Mouse (Mus musculus): ENCODE results near the gene Ptprd. TPM values are rescaled to one million over a fixed set of nuclear protein-coding genes. Genes with fewer than 3 reads are reported as not detected.

The Ptprd gene
- polyA plus RNA-seq, 1 experiment from 2014 or later: 76.0 TPM

DNA sequence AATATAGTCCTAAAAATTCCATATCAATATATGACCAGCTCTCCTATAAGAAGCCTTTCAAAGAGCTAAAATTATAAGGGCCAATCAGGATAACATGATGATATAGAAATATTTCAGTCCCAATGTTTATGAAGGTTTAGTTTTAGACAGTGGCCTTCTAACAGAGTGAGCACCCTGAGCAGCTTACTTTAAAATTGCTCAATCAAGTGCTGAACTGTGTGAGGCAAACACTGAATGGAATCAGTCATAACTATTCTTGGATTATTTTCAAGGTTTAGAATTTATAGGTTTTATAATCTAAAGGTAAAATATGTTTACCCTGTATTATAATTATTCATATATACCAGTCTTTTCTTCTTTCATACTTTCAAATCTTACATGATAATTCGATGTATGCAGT, 134.7 kb downstream of the Ptprd start:
- H3K36me3 ChIP-seq (ENCODE audit: control insufficient read depth, insufficient read depth, low read length): no peaks in the 10 kb centered on the region
- H3K4me1 ChIP-seq (ENCODE audit: control insufficient read depth, insufficient read depth, low read length): no peaks in the 10 kb centered on the region
- WGBS: 77% methylated on average over 1 of the region's 1 CpGs
- H3K9me3 ChIP-seq (ENCODE audit: control insufficient read depth, low read length): no peaks in the 10 kb centered on the region
- H3K27me3 ChIP-seq (ENCODE audit: control insufficient read depth, insufficient read depth, low read length): no peaks in the 10 kb centered on the region
- no peak overlapping the region for H3K4me2 ChIP-seq (ENCODE audit: low read length)
- no peak overlapping the region for H3K27ac ChIP-seq (replicated peaks; ENCODE audit: low read depth, low read length)
- DNase-seq (no peak), ATAC-seq (ENCODE audit: low FRiP score, low TSS enrichment) (no peak)
- H3K4me3 ChIP-seq (replicated peaks; ENCODE audit: low read depth, low read length): no peak overlapping the region
- no peak overlapping the region for H3K9ac ChIP-seq (replicated peaks; ENCODE audit: low read length)

DNA sequence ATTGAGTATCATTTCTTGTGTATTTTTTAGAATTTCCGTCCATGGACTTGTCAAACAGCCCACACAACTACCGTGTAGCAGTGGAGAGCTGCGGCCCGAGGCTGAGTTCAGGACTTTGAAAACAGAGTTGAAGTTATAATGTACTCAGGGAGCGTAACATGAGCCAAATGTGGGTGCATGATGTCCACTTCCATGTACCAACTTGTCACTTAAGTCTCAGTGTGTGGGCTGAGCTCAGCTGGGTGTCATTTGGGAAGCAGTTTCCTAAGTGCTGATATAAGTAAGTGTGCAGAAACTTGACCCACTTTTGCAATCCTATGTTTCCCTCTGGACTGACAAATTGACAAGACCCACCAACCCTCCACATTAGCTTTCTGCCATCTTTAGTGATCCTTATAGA, 173.4 kb downstream of the Ptprd start:
- Histone ChIP-seq H3K9me3 (ENCODE audit: control insufficient read depth, low read length) (no peaks in the 10 kb centered on the region), H3K27ac (replicated peaks; ENCODE audit: low read depth, low read length) (no peak overlapping the region), H3K36me3 (ENCODE audit: control insufficient read depth, insufficient read depth, low read length) (no peaks in the 10 kb centered on the region), H3K4me3 (replicated peaks; ENCODE audit: low read depth, low read length) (no peak overlapping the region), H3K4me1 (ENCODE audit: control insufficient read depth, insufficient read depth, low read length) (no peaks in the 10 kb centered on the region), H3K9ac (replicated peaks; ENCODE audit: low read length) (no peak overlapping the region), H3K27me3 (ENCODE audit: control insufficient read depth, insufficient read depth, low read length) (no peaks in the 10 kb centered on the region), H3K4me2 (ENCODE audit: low read length) (no peak overlapping the region)
- DNase-seq: no peak
- WGBS: 86% methylated on average over 5 of the region's 5 CpGs
- no peak for ATAC-seq (ENCODE audit: low FRiP score, low TSS enrichment)

DNA sequence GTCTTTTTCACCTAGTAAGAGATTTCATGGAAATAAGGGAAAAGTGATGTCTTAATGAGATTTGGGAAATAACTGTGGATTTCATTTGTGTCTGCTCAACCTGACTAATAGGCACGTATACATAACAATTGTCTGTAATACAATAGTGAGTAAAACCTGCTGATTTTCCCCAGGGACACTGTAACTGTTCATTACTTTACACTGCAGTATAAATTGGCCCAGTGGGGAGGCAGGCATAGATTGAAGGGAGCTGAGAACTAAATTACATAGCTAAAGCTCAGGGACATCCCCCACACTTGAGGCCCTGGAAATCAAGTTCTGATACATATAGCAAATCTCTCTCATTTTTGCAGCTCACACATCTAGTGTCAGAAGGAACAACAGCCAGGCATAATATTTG, 209.7 kb downstream of the Ptprd start:
- H3K27me3 ChIP-seq (ENCODE audit: control insufficient read depth, insufficient read depth, low read length): no peaks in the 10 kb centered on the region
- 17% methylated on average over 1 of the region's 1 CpGs for WGBS
- H3K4me1 ChIP-seq (ENCODE audit: control insufficient read depth, insufficient read depth, low read length): 0 out of 2 replicates have a peak, but pooled peaks cover 3% of the 10 kb centered on the region
- no peaks in the 10 kb centered on the region for H3K9me3 ChIP-seq (ENCODE audit: control insufficient read depth, low read length)
- H3K4me2 ChIP-seq (ENCODE audit: low read length): no peak overlapping the region
- H3K36me3 ChIP-seq (ENCODE audit: control insufficient read depth, insufficient read depth, low read length): no peaks in the 10 kb centered on the region
- H3K27ac ChIP-seq (replicated peaks; ENCODE audit: low read depth, low read length): no peak overlapping the region
- DNase-seq: peak; percentile 39
- ATAC-seq (ENCODE audit: low FRiP score, low TSS enrichment): no peak
- no peak overlapping the region for H3K4me3 ChIP-seq (replicated peaks; ENCODE audit: low read depth, low read length)
- H3K9ac ChIP-seq (replicated peaks; ENCODE audit: low read length): no peak overlapping the region

DNA sequence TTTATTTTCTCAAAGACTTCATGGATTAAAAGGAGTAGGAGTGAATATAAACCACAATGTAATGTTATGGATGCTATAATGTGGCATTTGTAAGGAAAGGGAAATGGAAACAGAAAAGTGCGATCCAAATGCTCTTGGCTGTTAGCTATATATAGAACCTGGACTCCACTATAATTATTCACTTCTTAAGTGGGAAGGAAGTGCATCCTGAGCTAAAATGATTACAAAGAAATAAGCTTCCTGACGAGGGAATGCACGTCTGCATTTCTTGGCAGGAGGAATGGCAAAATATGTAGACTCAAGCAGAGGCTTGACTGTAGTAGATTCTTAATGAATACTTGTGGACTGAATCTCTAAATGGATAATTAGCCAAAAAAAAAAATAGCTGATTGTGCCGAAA, 219.1 kb downstream of the Ptprd start:
- H3K27ac ChIP-seq (replicated peaks; ENCODE audit: low read depth, low read length): no peak overlapping the region
- no peaks in the 10 kb centered on the region for H3K27me3 ChIP-seq (ENCODE audit: control insufficient read depth, insufficient read depth, low read length)
- H3K36me3 ChIP-seq (ENCODE audit: control insufficient read depth, insufficient read depth, low read length): no peaks in the 10 kb centered on the region
- DNase-seq (no peak), ATAC-seq (ENCODE audit: low FRiP score, low TSS enrichment) (no peak)
- H3K4me1 ChIP-seq (ENCODE audit: control insufficient read depth, insufficient read depth, low read length): no peaks in the 10 kb centered on the region
- no peak overlapping the region for H3K4me2 ChIP-seq (ENCODE audit: low read length)
- 88% methylated on average over 4 of the region's 4 CpGs for WGBS
- H3K9ac ChIP-seq (replicated peaks; ENCODE audit: low read length): no peak overlapping the region
- H3K9me3 ChIP-seq (ENCODE audit: control insufficient read depth, low read length): no peaks in the 10 kb centered on the region
- H3K4me3 ChIP-seq (replicated peaks; ENCODE audit: low read depth, low read length): no peak overlapping the region

DNA sequence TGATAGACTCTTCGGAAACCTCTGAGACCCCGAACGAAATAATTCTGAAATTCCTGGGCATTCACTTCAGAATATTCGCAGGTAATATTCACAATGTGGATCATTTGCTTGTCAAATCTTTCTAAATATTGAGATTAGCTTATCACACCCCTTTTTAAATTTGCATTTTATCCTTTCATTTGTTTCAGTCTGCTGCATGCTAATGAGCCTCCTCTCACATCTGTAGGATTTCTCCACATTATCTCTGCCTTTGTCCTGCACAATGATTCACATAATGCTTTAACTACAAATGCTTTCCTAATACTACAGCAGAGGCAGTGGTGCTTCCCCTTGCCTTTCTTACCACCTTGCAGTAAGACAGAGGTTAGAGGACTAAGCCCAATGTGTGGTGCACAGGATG, 229.7 kb downstream of the Ptprd start:
- H3K9me3 ChIP-seq (ENCODE audit: control insufficient read depth, low read length): no peaks in the 10 kb centered on the region
- H3K4me3 ChIP-seq (replicated peaks; ENCODE audit: low read depth, low read length): no peak overlapping the region
- H3K27me3 ChIP-seq (ENCODE audit: control insufficient read depth, insufficient read depth, low read length): no peaks in the 10 kb centered on the region
- 84% methylated on average over 4 of the region's 4 CpGs for WGBS
- DNase-seq (peak; percentile 19), ATAC-seq (ENCODE audit: low FRiP score, low TSS enrichment) (no peak; the same call in 1 of the 2 replicates)
- H3K36me3 ChIP-seq (ENCODE audit: control insufficient read depth, insufficient read depth, low read length): no peaks in the 10 kb centered on the region
- H3K27ac ChIP-seq (replicated peaks; ENCODE audit: low read depth, low read length): no peak overlapping the region
- H3K4me1 ChIP-seq (ENCODE audit: control insufficient read depth, insufficient read depth, low read length): no peaks in the 10 kb centered on the region
- no peak overlapping the region for H3K9ac ChIP-seq (replicated peaks; ENCODE audit: low read length)
- H3K4me2 ChIP-seq (ENCODE audit: low read length): no peak overlapping the region

DNA sequence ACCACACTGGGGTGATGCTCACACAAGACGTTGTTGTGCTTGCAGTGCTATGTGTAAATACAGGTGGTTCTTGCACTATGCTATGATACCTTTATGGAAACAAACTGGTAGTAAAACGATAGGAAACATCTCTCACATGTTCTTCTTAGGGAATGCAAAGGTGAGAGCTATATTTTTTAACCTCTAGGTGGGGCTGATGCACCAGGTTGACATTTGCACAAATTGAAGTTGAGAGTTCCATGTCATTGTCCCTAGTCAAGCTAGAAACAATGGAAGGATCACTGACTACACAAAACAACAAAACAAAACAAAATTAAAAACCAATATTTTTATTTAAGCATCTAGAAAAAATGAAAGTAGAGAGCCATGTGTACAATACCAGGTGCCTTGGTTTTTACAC, 250.1 kb downstream of the Ptprd start:
- Histone ChIP-seq H3K36me3 (ENCODE audit: control insufficient read depth, insufficient read depth, low read length) (no peaks in the 10 kb centered on the region), H3K27me3 (ENCODE audit: control insufficient read depth, insufficient read depth, low read length) (no peaks in the 10 kb centered on the region), H3K9me3 (ENCODE audit: control insufficient read depth, low read length) (no peaks in the 10 kb centered on the region), H3K27ac (replicated peaks; ENCODE audit: low read depth, low read length) (no peak overlapping the region), H3K9ac (replicated peaks; ENCODE audit: low read length) (no peak overlapping the region), H3K4me1 (ENCODE audit: control insufficient read depth, insufficient read depth, low read length) (no peaks in the 10 kb centered on the region), H3K4me3 (replicated peaks; ENCODE audit: low read depth, low read length) (no peak overlapping the region), H3K4me2 (ENCODE audit: low read length) (no peak overlapping the region)
- DNase-seq (peak; percentile 67), ATAC-seq (ENCODE audit: low FRiP score, low TSS enrichment) (no peak; the same call in 1 of the 2 replicates)
- WGBS: 23% methylated on average over 2 of the region's 2 CpGs

DNA sequence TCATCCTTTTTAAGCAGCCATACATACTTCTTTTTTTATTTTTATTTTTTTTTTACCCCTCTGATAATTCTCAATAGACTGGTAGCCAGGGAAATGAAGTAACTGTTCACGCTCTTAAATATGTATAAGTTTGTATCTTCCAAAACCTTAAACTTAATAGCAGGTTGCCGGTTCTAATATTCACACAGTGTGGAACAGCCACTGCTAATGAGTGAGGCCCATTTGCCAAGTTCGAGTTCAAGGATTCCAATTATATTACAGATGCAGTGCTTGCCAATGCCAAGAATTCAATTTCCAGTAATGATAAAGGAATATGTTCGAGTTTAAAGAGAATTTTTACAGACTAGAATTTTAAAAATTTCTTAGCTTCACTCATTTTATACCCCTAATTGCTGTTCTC, 322.3 kb downstream of the Ptprd start:
- no peaks in the 10 kb centered on the region for H3K4me1 ChIP-seq (ENCODE audit: control insufficient read depth, insufficient read depth, low read length)
- DNase-seq (no peak), ATAC-seq (ENCODE audit: low FRiP score, low TSS enrichment) (no peak)
- H3K9me3 ChIP-seq (ENCODE audit: control insufficient read depth, low read length): no peaks in the 10 kb centered on the region
- WGBS: 79% methylated on average over 4 of the region's 4 CpGs
- H3K4me3 ChIP-seq (replicated peaks; ENCODE audit: low read depth, low read length): no peak overlapping the region
- H3K4me2 ChIP-seq (ENCODE audit: low read length): no peak overlapping the region
- H3K36me3 ChIP-seq (ENCODE audit: control insufficient read depth, insufficient read depth, low read length): no peaks in the 10 kb centered on the region
- no peak overlapping the region for H3K9ac ChIP-seq (replicated peaks; ENCODE audit: low read length)
- no peaks in the 10 kb centered on the region for H3K27me3 ChIP-seq (ENCODE audit: control insufficient read depth, insufficient read depth, low read length)
- H3K27ac ChIP-seq (replicated peaks; ENCODE audit: low read depth, low read length): no peak overlapping the region

DNA sequence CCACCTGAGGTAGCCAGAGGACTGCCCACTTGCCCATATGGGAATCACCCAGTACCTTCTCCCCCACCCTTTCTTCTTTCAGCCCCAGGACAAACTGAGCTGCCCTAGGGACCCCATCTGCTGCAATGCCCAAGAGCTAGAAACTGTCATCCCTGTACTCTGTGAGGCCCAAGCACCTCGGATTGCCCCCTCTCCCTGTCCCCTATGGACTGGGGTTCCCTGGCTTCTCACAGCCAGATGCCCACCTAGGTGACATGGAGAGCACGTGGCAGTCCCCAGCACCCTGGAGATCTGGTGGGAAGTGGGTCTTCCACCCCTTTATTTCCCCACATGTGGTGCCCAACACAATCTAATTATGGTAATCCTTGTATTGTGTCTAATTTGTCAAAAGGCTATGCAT, 331.5 kb downstream of the Ptprd start:
- 30% methylated on average over 2 of the region's 2 CpGs for WGBS
- no peaks in the 10 kb centered on the region for H3K9me3 ChIP-seq (ENCODE audit: control insufficient read depth, low read length)
- no peaks in the 10 kb centered on the region for H3K4me1 ChIP-seq (ENCODE audit: control insufficient read depth, insufficient read depth, low read length)
- DNase-seq (no peak), ATAC-seq (ENCODE audit: low FRiP score, low TSS enrichment) (no peak)
- H3K9ac ChIP-seq (replicated peaks; ENCODE audit: low read length): no peak overlapping the region
- no peaks in the 10 kb centered on the region for H3K27me3 ChIP-seq (ENCODE audit: control insufficient read depth, insufficient read depth, low read length)
- no peak overlapping the region for H3K4me2 ChIP-seq (ENCODE audit: low read length)
- H3K27ac ChIP-seq (replicated peaks; ENCODE audit: low read depth, low read length): no peak overlapping the region
- H3K4me3 ChIP-seq (replicated peaks; ENCODE audit: low read depth, low read length): no peak overlapping the region
- H3K36me3 ChIP-seq (ENCODE audit: control insufficient read depth, insufficient read depth, low read length): no peaks in the 10 kb centered on the region

DNA sequence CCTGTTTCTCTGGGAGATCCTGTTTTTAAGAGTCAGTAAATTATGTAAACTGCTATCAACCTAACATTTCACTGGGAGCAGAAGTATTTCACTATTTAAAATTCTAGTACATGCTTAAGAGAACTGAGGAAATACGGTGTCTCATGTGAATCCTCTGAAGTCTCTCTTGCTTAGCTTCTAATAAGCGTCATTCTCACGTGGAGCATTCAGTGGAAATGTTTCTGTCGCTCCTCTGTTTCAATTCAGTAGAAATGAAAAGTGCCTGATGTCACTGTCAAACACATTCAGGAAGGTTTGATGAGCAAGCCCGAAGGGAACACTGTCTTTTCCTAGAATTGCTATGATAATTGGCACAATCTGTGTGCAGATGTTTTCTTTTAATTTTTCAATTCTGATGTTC, 350.5 kb downstream of the Ptprd start:
- Histone ChIP-seq H3K27me3 (ENCODE audit: control insufficient read depth, insufficient read depth, low read length) (no peaks in the 10 kb centered on the region), H3K4me2 (ENCODE audit: low read length) (no peak overlapping the region), H3K4me3 (replicated peaks; ENCODE audit: low read depth, low read length) (no peak overlapping the region), H3K9ac (replicated peaks; ENCODE audit: low read length) (no peak overlapping the region), H3K4me1 (ENCODE audit: control insufficient read depth, insufficient read depth, low read length) (no peaks in the 10 kb centered on the region), H3K36me3 (ENCODE audit: control insufficient read depth, insufficient read depth, low read length) (no peaks in the 10 kb centered on the region), H3K9me3 (ENCODE audit: control insufficient read depth, low read length) (no peaks in the 10 kb centered on the region), H3K27ac (replicated peaks; ENCODE audit: low read depth, low read length) (no peak overlapping the region)
- ATAC-seq (ENCODE audit: low FRiP score, low TSS enrichment): peak; percentile 17; the same call in 1 of the 2 replicates
- DNase-seq: peak; percentile 63
- WGBS: 55% methylated on average over 5 of the region's 5 CpGs
